Mouse (Mus musculus) kidney, adult 2 months (tissue): Measurements from ENCODE around the gene Wdr49.

Source experiments
- CTCF ChIP-seq: fragments of 200-500 bp; conservative IDR thresholded peaks from 2 replicates; pipeline ENCODE4 v1.5.1; 2011; ENCODE audit warnings: low read depth, mild to moderate bottlenecking, control low read depth, low read length, moderate library complexity, mixed read lengths; ENCODE audit not compliant: insufficient read depth, insufficient read length
- POLR2A ChIP-seq: fragments of 200-500 bp; IDR thresholded peaks from one replicate; pipeline ENCODE4 v1.6.1; 2011; ENCODE audit warnings: low read depth, low read length, control low read depth

GRCm38 (mm10) chr3:75517631-75518250 is 35.8 kb upstream of the Wdr49 start:
- peak; percentile 58 for TF ChIP-seq CTCF
- TF ChIP-seq POLR2A, result no peak
